Mouse (Mus musculus) brown adipose tissue, adult 24 weeks (tissue): ENCODE results near the gene Cfap161. TPM values are rescaled to one million over a fixed set of nuclear protein-coding genes. Genes with fewer than 3 reads are reported as not detected.

Experiments used
- polyA plus RNA-seq: library from polyadenylated mRNA; stranded (reverse); fragments of >200 nt; gene quantifications from 2 replicates; pipeline ENCODE4 v1.2.4, GENCODE M21; 2012; ENCODE audit not compliant: missing spikeins, insufficient read depth, insufficient read length

Cfap161 gene
- polyA plus RNA-seq, 1 experiment, result 1.1 TPM

Other genes starting within 250 kb of the Cfap161 start
- not detected in 2 replicates for gene Tmc3, start 210.0 kb downstream of the Cfap161 start, polyA plus RNA-seq
- gene Stard5, start 162.9 kb downstream of the Cfap161 start, polyA plus RNA-seq, result 19.6 and 23.4 TPM in 2 replicates
- 1.3 and 3.0 TPM in 2 replicates for gene Il16, start 49.2 kb downstream of the Cfap161 start, polyA plus RNA-seq
- 6.5 and 8.8 TPM in 2 replicates for gene Tlnrd1, start 89.4 kb upstream of the Cfap161 start, polyA plus RNA-seq
- 19.9 and 33.7 TPM in 2 replicates for gene Mesd, start 89.6 kb upstream of the Cfap161 start, polyA plus RNA-seq